Mouse (Mus musculus) mature B cell (primary cell): ENCODE results near the gene Gpc6.

Source experiments
- in situ Hi-C: fragments of 300-500 bp; cut with MboI; formaldehyde crosslinking; loops from 2 replicates; pipeline ENCODE4 v1.14.3; 2019

Gpc6 gene

DNA sequence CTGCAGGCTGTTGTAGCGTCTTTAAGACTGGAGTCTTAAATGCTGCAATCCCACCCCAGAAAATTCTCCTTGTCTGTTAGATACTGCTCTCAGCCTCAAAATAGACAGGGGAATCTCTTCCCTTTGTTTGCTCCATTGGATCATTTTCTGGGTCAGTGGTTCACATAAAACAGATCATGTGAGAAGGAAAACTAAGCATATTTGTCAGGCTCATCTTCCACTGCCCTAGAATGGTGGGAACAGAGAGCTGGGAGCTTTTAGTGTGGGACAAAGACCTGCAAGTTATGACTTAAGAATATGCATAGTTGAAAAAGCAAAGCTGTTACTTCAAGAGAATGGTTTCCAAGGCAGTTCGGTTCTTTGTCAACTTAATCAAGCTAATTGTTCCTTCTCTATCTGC lies 136.4 kb downstream of the Gpc6 start:
- in situ Hi-C loops, result no loop called here

DNA sequence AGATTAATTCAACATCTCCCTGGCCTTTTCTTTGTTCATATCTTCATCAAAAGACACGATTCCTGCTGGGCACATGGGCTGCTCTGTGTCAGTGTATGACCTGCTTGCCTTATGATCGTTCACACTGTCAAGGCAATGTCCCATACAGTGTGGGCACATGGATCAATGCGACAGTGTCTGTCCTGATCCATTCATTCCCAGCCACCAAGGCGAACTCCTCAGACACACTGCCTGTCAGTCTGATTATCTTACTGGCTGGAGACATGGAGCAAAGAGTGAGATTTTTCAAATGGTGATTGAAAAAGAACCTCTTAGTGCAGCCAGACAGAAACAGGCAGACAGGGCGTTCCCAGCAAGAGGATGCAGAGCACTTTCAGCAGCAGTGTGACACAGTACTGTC lies 143.1 kb downstream of the Gpc6 start:
- in situ Hi-C loops, result no loop called here

DNA sequence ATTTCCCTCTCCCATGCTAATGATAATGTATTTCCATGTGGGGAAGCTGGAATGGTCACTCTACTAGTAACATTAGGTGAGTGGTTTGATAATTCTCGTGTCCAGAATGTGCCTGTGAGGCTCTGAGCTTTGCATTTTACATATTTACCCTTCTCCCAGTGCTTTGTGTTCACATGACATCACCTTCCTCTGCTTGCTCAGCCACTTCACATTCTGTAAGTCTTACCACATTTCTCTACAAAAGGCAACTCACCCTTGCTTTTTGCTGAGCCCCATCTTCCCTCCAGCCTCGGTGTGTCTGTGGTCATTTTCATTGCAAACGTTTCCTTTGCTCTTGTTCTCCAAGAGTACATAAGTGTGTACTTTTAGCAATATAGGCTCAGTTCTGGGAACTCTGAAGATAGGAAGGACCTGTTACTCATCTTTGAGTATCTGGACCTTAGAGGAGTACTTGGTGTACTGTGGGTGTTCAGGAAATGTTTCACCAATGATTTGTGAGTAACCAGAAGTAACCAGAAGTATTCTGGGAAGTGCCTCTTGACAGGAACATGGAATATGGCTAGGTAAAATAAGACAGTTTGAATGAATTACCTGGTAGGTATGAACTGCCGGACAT lies 145.5 kb downstream of the Gpc6 start:
- in situ Hi-C loops, result no loop called here

DNA sequence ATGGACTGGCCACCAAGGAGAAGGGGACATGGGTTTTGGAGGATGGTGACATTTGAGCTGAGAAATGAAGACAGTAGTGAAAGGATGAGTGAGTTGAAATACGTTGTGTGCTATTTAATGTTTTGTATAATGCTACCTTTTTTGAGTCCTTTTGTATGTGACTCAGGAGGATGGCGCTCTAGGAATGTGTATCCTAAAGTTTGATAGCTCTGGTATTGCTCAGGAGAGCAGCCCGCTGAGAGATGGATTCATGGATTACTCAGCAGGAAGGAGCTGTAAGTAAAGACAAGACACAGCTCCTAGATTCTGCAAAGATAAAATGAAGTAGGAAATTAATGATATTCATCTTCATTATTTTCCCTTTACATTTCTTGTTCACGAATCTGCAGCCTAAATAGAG lies 168.5 kb downstream of the Gpc6 start:
- in situ Hi-C loops, result no loop called here

DNA sequence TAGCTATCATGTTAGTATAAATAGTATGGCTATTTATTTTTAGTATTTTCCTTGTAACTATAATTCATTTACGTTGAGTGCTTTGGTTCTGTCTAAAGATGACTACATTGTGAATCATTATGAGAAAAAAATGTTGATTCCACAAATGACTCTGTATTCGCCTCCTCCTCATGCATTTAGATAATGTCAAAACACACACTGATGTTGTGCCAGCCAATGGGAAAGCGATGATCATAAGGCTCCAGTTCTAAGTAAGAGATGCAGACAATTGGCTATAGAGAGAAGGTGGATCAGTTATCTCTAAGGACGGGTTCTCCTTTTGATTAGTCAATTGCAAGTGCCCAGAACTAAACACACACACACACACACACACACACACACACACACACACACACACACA lies 181.8 kb downstream of the Gpc6 start:
- in situ Hi-C loops, result no loop called here

DNA sequence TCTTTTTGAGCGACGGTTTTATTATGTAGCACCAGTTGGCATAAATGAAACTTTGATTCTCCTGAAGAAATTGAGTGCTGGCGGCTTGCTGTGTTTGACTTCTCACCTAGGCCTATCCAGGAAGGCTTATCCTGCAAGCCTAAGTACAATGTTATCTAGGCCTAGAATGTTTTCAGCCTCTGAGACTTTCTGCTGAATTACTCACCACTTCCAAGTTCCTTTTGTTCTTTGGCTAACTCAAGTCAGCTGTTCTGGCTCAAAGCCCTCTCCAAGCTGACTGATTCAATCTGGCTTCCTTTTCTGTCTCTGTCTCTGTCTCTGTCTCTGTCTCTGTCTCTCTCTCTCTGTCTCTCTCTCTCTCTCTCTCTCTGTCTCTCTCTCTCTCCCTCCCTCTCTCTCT lies 188.0 kb downstream of the Gpc6 start:
- in situ Hi-C loops, result no loop called here

DNA sequence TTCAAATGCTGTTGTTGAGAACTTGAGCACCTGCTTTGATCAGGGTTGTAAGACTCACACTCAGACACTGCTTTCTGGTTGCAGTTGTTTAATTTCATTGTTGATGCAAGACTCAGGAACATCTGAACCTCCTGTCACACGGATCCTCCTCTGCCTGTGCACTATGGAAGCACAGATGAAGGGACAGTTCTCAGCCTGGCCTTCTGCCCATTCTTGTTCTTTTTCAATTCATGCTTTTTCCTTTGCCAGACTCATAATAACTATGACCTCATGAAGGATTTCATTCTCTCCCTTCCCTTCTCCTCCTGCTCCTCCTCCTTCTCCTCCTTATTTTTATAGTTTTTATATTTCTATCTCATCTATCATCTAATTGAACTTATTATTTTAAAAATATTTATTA lies 196.9 kb downstream of the Gpc6 start:
- in situ Hi-C loops, result no loop called here

DNA sequence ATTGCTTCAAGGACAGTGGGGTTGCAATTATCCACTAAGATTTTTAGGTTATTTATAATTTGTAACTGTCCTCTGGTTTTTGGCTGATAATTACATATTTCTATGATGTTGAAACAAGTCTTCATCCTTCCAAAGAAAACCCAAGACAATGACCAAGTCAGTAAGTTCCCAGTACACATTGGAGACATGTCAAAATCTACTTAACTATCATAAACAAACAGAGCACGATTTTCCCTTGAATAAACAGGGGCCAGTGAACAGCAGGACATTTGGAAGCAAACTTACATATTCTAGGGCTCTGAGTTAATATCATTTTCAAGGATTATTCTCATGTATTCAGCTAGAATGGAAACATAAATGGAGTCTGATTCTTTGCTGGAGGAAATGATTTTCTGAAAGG lies 205.2 kb downstream of the Gpc6 start:
- in situ Hi-C loops, result no loop called here

DNA sequence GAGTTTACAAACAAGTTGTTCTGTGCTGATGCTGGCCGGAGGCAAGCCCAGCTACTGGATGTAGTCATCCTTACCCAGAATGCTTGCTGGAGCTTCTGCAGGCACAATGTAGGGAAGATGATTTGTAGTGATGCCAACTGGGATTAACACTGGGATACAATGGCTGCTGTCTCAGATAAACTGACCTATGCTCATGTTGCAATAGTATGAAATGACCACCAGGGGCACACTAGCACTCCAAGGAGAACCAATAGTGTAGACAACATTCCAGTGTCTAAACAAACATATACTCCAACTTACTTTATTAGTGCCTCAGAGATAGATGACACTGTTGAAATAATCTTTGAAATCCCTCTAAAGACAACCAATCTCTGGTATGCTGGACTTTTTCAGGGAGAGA lies 206.2 kb downstream of the Gpc6 start:
- in situ Hi-C loops, result no loop called here

DNA sequence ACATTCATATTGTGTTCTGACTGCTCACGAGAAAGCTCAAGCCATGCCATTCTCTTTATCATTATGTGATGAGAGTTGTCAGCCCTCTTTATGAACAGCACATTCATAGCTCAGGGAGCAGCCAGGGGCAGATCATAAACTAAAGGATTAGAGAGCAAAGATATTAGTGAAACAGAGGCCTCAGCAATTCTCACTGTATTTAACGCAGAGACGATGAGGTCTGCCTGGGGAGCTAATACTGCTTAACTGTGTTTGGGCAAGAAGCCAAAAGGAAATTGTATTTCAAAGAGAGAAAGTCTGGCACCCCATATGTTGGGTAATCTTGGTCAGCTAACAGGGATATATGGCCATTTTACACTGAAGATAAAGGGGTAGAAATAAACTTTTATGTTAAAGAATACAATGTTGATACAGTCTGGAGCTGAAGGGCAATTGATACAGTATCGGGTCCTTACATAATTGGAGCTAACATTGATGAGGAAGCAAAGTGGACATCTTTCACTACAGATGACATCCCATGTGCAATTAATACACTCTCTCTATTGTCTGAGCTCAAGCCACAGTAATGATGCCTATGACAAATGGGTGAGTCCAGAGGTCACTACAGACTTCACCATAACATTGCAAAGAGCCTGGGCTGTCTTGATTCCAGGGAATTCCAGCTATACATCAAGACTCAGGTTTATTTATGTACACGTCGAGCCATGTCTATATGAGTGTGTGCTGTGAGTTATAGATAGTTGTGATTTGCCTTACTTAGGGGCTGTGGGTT lies 216.1 kb downstream of the Gpc6 start:
- in situ Hi-C loops, result no loop called here

DNA sequence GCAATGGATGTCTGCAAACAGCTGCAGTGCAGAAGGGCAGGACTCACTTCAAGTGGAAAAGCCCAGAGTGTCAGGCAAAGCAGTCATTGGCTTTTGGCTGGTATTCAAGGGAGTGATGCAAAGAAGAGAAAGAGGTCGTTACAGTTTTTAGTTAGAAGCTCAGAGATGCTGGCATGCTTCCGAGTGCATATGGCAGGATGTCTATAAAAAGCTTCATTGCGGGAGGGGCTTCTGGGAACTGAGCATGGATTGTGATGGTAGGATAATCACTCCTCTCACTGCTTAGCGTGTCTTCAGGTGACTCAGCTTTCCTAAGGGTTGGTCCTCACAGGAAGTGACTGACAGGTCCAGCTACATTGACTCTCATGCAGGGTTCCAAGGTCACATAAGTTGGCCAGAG lies 221.0 kb downstream of the Gpc6 start:
- in situ Hi-C loops, result no loop called here

DNA sequence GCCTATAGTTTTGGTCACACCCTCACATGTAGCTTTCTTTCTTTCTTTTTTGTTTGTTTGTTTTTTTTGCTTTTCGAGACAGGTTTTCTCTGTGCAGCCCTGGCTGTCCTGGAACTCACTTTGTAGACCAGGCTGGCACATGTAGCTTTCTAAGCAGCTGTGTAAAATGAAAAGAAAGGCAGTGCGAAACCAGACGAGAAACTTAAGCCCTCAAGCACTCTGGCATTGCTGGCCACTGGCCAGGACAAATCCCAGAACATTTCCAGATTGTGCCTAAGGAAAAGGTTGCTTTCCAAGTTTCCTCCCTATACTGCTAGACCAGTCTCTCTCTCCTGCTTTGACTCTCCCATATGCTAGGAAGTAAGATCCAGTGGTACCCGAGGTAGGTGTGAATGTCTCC lies 221.6 kb downstream of the Gpc6 start:
- in situ Hi-C loops, result no loop called here

DNA sequence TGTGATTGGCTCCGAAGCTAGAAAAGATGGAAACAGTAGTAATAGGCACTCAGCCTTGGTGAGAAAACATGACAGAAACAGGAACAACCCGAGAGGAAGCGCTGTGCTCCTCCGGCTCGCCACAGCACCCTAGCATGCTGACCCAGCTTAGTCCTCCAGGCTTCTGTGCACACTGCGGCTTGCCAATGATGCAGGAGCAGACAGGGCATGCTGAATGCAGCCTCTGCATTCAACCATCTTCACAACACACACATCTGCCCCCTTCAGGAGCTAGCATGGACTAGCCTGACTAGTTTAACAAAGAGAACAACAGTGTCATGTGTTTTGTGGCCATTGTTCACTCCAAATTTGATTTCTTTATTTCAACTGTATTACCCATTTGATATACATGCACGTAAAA lies 226.5 kb downstream of the Gpc6 start:
- in situ Hi-C loops, result no loop called here

DNA sequence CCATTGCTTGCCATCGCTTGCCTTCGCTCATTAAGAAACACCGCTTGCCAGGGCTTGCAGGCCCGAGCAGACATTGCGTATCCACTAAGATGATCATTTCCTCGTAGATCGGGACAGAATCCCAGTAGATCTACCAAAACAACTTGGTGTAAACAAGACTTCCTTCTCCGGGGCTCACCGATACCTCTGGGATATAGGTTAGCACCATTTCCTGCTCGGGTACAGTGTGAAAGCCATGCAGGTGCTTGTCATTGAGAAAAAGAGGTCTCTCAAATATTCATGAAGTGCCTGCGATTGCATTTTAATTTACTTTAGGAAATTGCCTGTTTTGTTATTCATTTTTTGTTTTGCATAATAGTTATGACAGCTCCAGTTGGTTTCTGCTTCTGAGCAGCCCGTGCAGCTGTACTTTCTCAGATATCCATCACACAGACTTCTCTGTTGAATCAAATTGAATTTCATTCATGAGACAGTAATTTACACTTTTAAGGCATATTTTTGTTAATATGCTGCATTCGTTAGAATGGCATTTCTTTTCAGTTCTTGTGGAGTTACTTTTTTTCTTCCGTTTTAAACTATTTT lies 230.9 kb downstream of the Gpc6 start:
- in situ Hi-C loops, result no loop called here

DNA sequence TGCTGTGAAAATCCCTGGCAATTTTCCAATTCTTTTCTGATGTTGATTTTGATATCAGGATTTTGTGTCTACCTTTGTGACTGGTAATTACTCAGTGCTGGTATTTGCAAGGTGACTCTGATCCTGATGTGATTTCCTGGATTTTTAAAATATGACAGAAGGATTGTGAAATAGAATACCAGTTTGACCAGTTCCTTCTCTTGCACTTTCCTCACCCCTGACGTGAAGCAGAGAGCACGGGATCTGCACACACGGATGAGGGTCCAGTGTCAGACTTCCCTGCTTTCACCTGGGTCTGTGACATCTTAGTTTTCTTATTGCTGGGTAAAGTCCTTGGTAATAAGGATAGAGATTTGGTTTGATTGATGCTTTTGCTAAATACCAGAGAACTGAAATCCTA lies 232.3 kb downstream of the Gpc6 start:
- in situ Hi-C loops, result no loop called here

DNA sequence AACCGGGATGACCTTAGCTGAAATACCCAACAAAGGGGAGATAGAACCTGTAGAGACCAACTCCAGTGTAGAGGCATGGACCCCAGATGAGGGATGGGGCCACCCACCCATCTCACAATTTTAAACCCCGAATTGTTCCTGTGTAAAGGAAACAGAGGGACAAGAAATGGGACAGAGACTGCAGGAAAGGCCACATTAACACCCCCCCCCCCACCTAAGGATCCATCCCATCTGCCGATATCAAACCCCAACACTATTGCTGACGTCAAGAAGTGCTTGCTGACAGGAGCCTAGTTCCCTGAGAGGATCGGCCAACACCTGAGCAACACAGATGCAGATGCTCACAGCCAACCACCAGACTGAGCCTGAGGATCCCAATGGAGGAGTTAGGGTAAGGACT lies 241.2 kb downstream of the Gpc6 start:
- in situ Hi-C loops, result no loop called here

DNA sequence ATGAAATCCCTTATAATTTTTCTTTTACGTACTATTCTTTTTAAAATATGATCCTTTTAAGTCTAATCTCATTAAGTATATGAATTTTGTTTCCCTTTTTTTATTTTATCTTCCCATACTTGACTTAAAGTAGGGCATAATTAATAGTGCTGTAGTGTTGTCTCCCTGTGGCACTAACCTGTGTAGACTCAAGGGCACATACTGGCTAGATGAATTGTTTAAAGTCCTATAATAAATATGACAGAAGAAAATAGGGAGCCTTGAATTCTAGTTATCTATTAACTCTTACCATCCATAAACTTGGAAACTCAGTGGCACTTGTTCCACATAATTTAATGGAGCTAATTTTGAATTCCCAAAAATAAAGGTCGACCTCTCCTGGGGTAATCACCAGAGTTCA lies 268.2 kb downstream of the Gpc6 start:
- in situ Hi-C loops, result no loop called here

DNA sequence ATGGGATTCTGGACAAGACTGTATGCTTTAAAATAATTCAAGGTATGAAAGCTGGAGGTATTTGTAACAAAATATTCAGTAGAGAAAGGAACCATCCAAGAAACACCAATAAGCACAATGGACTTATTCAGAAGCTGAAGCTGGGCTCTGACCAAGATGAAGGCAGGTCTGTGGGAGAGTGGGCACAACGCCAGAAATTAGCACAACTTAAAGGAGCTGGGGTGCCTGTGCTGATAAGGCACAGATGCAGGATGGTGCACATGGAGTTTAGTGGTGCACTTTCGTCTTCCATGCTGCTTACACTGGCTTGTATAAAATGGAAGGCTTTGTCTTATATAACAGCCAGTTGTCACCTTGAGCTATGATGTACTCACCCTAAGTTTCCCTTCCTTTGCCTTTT lies 276.9 kb downstream of the Gpc6 start:
- in situ Hi-C loops, result no loop called here

DNA sequence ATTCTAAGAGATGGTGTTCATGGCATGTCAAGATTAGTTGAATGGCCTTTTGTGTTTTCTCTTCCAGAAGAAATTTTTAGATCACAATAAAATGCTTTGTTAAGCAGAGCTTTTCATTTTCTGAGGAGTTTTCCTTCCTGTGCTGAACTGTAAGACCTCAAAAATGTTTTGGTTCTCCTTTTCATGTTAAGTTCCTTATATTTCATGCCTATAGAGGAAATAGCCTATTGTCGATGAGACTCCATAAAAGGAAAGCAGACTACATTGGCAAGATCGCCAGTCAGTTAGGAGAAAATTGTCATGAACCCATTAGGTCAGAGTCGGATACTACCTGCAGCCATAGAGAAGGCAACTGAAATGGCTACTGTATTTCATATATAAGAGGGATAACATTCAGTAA lies 278.8 kb downstream of the Gpc6 start:
- in situ Hi-C loops, result no loop called here

DNA sequence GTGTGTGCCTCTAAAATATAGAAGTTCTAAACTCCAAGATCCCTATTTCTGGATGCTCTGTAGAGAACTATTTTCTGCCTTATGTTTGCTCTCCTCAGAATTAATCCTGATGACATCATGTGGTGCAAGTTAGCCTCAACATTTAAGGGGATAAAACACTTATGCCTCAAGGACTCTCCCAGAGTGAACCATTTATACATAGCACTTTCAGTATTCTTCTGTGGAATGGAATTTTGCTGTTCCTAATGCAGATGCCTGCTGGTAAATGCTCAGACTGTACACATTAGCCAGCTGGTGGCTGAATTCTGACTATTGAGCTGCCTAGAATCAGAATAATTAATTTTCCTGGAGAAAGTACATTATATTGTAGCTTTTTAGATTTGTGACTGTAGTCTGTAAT lies 289.3 kb downstream of the Gpc6 start:
- in situ Hi-C loops, result no loop called here

DNA sequence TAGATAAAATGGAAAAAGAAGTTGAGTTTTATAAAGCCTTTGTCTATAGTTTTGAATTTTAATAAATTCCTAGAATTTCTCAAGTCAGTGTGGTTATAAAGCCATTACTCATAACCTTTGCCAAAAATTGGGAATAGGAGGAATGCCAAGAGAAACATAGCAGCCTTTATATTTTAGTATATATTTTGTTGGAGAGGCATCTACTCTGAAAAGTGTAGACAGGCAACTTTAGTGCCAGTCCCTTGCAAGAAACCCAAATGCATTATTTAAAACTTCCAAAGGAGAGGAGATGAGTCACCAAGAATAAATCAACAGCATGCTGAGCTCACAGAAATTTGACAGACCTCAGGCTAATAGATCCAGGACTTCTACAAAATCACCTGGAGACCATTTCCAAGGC lies 301.8 kb downstream of the Gpc6 start:
- in situ Hi-C loops, result no loop called here

DNA sequence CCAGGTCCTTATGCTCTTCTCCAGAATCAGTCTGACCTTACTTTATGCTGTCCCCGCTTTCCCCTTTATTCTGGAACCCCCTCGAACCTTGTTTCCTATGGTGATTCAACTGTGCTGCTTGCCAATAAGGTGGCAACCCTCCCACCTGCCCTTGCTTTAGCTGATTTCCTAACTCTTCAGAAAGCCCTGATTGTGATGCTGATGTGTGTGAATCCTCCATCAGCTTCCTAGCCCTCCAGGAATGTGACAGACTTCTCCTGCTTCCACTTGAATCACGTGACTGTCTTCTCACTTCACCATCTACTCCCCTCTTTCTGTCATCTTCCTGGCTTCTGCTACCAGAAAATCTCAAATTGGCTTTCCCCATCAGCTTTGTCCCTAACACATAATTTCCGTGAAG lies 305.4 kb downstream of the Gpc6 start:
- in situ Hi-C loops, result no loop called here

DNA sequence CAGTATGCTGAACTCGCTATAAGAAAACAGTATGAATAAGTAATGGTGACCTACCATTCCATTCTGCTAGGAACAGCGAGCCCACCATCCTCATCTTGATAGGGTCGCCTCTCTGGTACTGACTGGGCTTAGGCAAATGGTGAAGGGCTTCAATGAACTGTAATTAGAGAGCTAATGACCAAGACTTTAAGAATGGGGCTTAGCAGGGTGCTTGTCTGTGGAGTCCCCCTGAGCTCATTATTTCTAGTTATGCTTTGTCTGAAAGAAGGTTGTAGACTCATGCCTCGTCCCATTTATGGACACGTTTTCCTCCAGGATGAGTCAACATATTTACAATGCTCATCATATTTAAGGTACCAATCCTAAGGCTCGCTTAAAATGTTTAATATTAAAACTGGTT lies 313.1 kb downstream of the Gpc6 start:
- in situ Hi-C loops, result no loop called here
